Mouse (Mus musculus): Measurements from ENCODE around the gene Fstl5. TPM values are rescaled to one million over a fixed set of nuclear protein-coding genes. Genes with fewer than 3 reads are reported as not detected.

The Fstl5 gene
- polyA plus RNA-seq, 1 experiment from 2014 or later = 9.5 TPM

Other genes starting within 250 kb of the Fstl5 start
- gene Golim4, start 117.3 kb upstream of the Fstl5 start, polyA plus RNA-seq (2014; fragmentation: Nextera tagmentation; extraction: Ambion mirVana) = 43.5 and 46.7 TPM in 2 replicates

All from midbrain, embryonic 11.5 days (tissue).